Mouse (Mus musculus): Measurements from ENCODE around the gene Ccnk. TPM values are rescaled to one million over a fixed set of nuclear protein-coding genes. Genes with fewer than 3 reads are reported as not detected.
A peak's percentile ranks its signal among the peaks of the same experiment; 100 is the strongest.

Gene Ccnk
- polyA plus RNA-seq, 1 experiment from 2014 or later = 2.4 TPM

DNA sequence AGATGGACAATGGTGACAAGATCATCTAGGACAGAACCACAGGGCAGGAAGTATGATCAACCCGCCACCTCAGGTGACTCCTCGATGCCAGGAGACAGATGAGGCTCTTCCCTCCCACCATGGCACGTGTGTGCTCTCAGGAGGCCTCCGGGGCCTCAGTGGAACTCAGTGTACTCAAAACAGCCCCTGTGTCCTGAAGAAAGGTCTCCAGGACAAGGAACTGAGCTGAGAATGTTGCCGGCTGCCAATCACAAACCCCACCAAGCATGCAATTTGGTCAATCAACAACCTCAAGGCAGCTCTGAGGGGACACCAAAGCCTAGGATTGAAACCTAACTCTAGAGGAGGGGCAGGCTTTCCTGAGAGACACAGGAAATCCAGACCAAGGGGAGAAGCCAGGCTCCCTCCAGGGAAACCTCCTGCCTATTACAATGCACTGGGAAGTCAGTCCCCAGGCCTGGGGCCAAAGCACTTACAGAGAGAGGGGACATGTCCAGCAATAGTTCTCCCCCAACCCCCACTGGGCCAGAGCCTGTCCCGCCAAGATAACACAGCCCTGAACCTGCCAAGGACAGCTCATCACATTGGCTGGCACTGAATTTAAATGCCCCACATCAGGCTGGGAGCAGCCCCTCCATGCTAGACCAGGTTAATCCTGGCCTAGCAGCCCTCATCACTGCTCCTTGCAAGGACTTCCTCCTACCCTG is 58.1 kb downstream of the Ccnk start:
- Histone ChIP-seq H3K9ac (ENCODE audit: low read length) (peak overlapping the region; percentile 4; the same call in 1 of the 2 replicates), H3K27ac (ENCODE audit: low read length) (no peak overlapping the region), H3K9me3 (ENCODE audit: control insufficient read depth, low read length) (no peaks in the 10 kb centered on the region), H3K4me2 (ENCODE audit: low read depth, low read length) (no peak overlapping the region), H3K36me3 (ENCODE audit: control insufficient read depth, insufficient read depth, low read length) (no peaks in the 10 kb centered on the region), H3K4me3 (ENCODE audit: low read length) (no peak overlapping the region), H3K27me3 (ENCODE audit: control insufficient read depth, insufficient read depth, low read depth, low read length) (no peaks in the 10 kb centered on the region), H3K4me1 (replicated peaks; ENCODE audit: control insufficient read depth, insufficient read depth, low read length) (peaks cover 53% of the 10 kb centered on the region)
- WGBS = 71% methylated on average over 6 of the region's 6 CpGs
- ATAC-seq (ENCODE audit: low read depth) = no peak

DNA sequence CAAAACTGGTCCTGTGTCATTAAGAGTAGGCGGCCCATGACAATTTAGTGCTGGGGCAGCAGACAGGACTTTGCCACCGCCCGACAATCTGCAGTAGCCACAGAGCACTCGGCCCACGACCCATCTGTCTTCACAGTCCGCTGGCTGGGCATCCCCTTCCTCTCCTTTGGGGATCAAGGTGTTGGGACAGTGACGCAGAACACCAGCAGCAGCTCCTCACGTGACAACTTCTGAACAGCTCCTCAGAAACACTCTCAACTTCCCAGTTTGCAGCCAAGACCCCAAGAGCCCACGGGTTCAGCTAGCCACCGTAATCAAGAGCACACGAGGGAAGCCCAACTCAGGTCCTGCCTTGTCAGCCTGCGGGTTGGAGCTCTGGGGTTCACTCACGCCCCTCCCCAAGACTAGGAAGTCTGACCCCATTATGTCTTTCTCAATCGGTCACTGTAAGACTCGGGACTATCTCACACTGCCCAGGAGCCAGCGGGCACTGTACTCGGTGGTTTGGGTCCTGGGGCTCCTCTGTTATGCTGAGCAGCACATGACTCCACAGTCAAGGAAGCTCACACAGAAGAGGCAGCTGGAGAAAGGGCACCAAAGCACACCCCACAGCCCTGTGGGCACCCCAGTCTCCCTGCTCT is 59.1 kb downstream of the Ccnk start:
- no peak overlapping the region for H3K9ac ChIP-seq (ENCODE audit: low read length)
- WGBS = 73% methylated on average over 17 of the region's 17 CpGs
- peaks cover 53% of the 10 kb centered on the region for H3K4me1 ChIP-seq (replicated peaks; ENCODE audit: control insufficient read depth, insufficient read depth, low read length)

DNA sequence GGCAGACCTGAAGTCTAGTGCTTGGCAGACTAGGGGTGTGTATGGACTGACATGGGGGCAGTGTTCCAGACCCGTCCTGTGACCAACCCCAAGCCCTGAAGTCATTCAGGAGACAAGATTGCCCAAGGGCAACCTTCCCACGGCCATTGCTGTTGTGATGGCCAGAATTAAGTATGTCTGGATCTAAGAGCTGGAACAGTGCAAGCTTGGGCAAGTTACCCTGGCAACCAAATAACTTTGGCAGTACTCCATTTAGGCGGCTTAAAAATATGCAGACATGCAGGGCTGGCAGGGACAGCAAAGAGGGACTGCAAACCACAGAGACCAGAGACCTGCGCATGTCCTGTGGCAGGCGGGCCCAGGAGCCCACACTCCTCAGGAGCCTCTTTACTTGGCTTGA is 60.1 kb downstream of the Ccnk start:
- ATAC-seq (ENCODE audit: low read depth) = peak; percentile 78
- WGBS = 39% methylated on average over 5 of the region's 5 CpGs
- Histone ChIP-seq H3K27me3 (ENCODE audit: control insufficient read depth, insufficient read depth, low read depth, low read length) (no peaks in the 10 kb centered on the region), H3K4me2 (ENCODE audit: low read depth, low read length) (no peak overlapping the region), H3K36me3 (ENCODE audit: control insufficient read depth, insufficient read depth, low read length) (no peaks in the 10 kb centered on the region), H3K27ac (ENCODE audit: low read length) (peak overlapping the region; percentile 21; the same call in 1 of the 2 replicates), H3K9ac (ENCODE audit: low read length) (peak overlapping the region; percentile 14; the same call in 1 of the 2 replicates), H3K4me1 (replicated peaks; ENCODE audit: control insufficient read depth, insufficient read depth, low read length) (peaks cover 58% of the 10 kb centered on the region), H3K9me3 (ENCODE audit: control insufficient read depth, low read length) (no peaks in the 10 kb centered on the region), H3K4me3 (ENCODE audit: low read length) (no peak overlapping the region)

More for the DNA sequence above, 59.1 kb downstream of the Ccnk start:
- Histone ChIP-seq H3K36me3 (ENCODE audit: control insufficient read depth, insufficient read depth, low read length) (no peaks in the 10 kb centered on the region), H3K9me3 (ENCODE audit: control insufficient read depth, low read length) (no peaks in the 10 kb centered on the region), H3K27ac (ENCODE audit: low read length) (no peak overlapping the region), H3K4me3 (ENCODE audit: low read length) (no peak overlapping the region), H3K4me2 (ENCODE audit: low read depth, low read length) (no peak overlapping the region), H3K27me3 (ENCODE audit: control insufficient read depth, insufficient read depth, low read depth, low read length) (no peaks in the 10 kb centered on the region)
- ATAC-seq (ENCODE audit: low read depth) = no peak

DNA sequence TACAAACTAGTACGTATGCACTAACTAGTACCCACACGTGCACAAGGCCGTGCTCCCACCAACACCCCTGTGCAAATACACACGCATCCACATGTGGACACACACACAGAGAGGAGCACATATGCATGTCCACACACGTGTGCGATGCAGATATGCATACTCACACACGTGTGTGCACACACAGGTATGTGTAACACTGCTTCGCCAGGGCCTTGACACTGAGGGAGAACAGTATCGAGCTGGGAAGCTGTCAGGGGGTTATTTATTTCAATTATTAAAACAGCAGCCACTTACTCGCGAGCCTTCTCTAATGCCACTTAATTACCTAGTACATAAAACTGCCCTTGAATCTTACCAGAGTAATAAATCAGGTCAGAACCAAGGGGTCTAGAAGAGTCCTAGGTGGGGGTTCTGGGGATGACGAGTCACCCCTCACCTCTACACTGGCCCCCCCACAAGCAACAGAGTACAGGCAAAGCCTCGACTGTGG is 61.1 kb downstream of the Ccnk start:
- H3K4me2 ChIP-seq (ENCODE audit: low read depth, low read length) = no peak overlapping the region
- H3K27me3 ChIP-seq (ENCODE audit: control insufficient read depth, insufficient read depth, low read depth, low read length) = no peaks in the 10 kb centered on the region
- H3K4me1 ChIP-seq (replicated peaks; ENCODE audit: control insufficient read depth, insufficient read depth, low read length) = peaks cover 62% of the 10 kb centered on the region
- no peak overlapping the region for H3K9ac ChIP-seq (ENCODE audit: low read length)
- WGBS = 82% methylated on average over 13 of the region's 13 CpGs
- no peak for ATAC-seq (ENCODE audit: low read depth)
- no peaks in the 10 kb centered on the region for H3K9me3 ChIP-seq (ENCODE audit: control insufficient read depth, low read length)
- no peaks in the 10 kb centered on the region for H3K36me3 ChIP-seq (ENCODE audit: control insufficient read depth, insufficient read depth, low read length)
- H3K4me3 ChIP-seq (ENCODE audit: low read length) = no peak overlapping the region
- no peak overlapping the region for H3K27ac ChIP-seq (ENCODE audit: low read length)

DNA sequence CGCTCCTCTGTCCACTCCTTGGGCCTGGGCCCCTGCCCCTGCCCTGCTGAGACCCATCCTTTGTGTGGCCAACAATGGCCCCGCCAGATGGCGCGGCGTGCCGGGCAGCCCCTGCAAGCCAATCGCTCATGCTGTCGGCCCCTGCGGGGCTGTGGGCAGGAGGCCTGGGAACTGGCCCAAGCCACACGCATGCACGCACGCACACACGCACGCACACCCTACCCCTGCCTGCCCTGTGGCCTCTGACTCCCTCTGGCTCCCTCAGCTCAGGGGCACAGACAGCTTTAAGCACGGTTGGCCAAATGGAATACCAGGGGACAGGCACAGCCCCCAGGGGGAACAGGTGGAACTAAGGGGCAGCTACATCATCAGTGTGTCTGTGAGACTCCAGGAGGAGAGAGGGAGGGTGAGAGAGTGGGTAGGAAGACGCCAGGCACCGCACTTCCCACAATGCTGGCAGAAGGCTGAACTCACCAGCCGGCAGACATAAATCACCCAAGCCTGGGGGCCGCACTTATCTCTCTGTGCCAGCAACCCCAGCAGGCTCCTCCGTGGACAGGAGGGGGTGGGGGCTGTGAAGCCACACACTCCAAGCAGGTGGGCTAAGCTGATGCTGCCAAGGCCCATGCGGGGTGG is 61.7 kb downstream of the Ccnk start:
- 49% methylated on average over 21 of the region's 21 CpGs for WGBS
- H3K9me3 ChIP-seq (ENCODE audit: control insufficient read depth, low read length) = no peaks in the 10 kb centered on the region
- H3K4me3 ChIP-seq (ENCODE audit: low read length) = no peak overlapping the region
- H3K27me3 ChIP-seq (ENCODE audit: control insufficient read depth, insufficient read depth, low read depth, low read length) = no peaks in the 10 kb centered on the region
- no peak overlapping the region for H3K9ac ChIP-seq (ENCODE audit: low read length)
- no peak for ATAC-seq (ENCODE audit: low read depth)
- H3K36me3 ChIP-seq (ENCODE audit: control insufficient read depth, insufficient read depth, low read length) = no peaks in the 10 kb centered on the region
- peaks cover 66% of the 10 kb centered on the region for H3K4me1 ChIP-seq (replicated peaks; ENCODE audit: control insufficient read depth, insufficient read depth, low read length)
- no peak overlapping the region for H3K4me2 ChIP-seq (ENCODE audit: low read depth, low read length)
- H3K27ac ChIP-seq (ENCODE audit: low read length) = no peak overlapping the region

DNA sequence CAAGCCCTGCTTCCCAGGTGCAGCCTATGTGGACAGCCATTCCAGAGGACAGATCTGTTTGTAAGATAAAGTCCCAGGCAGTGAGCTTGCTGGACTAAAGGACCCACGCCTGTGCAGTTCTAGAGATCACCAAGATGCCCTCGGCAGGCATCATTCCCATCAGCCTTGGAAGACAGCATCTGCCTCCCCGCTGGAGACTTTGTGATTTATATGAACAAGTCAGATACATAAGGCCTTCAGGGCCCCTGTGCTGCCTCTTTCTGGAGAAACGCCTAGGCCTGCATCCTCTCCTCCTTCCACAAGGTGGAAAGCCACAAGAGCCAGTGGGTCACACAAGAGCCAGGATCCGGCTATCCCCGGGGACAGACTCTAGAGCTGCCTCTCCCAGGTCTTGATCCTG is 62.2 kb downstream of the Ccnk start:
- no peaks in the 10 kb centered on the region for H3K36me3 ChIP-seq (ENCODE audit: control insufficient read depth, insufficient read depth, low read length)
- no peak overlapping the region; the same call in 1 of the 2 replicates for H3K9ac ChIP-seq (ENCODE audit: low read length)
- no peaks in the 10 kb centered on the region for H3K27me3 ChIP-seq (ENCODE audit: control insufficient read depth, insufficient read depth, low read depth, low read length)
- H3K4me1 ChIP-seq (replicated peaks; ENCODE audit: control insufficient read depth, insufficient read depth, low read length) = peaks cover 62% of the 10 kb centered on the region
- WGBS = 50% methylated on average over 6 of the region's 6 CpGs
- H3K4me3 ChIP-seq (ENCODE audit: low read length) = no peak overlapping the region
- no peak overlapping the region for H3K4me2 ChIP-seq (ENCODE audit: low read depth, low read length)
- H3K27ac ChIP-seq (ENCODE audit: low read length) = no peak overlapping the region
- no peaks in the 10 kb centered on the region for H3K9me3 ChIP-seq (ENCODE audit: control insufficient read depth, low read length)
- no peak for ATAC-seq (ENCODE audit: low read depth)

DNA sequence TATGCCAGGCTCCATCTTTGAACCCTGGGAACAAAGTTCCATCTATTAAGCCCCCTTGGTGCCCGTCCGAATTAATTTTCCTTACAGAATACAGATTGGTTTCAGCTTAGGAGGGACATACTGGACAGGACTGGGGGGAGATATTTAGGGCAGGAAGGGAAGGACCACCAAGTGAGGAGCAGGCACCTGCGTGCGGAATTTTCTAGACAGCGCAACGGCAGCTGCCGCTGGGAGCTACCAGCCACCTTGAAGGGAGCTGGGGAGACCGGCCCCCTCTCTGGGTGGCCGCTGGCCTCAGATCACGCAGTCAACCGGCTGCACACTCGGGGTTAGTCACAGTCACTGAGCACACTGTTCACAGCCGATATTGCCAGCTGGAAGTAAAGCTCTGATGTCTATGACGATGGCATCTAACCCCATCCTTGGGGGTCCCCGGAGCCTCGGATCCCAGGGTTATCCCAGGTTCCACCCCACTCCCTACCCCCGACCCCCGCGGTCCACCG is 62.9 kb downstream of the Ccnk start:
- H3K4me1 ChIP-seq (replicated peaks; ENCODE audit: control insufficient read depth, insufficient read depth, low read length) = peaks cover 65% of the 10 kb centered on the region
- no peak for ATAC-seq (ENCODE audit: low read depth)
- H3K36me3 ChIP-seq (ENCODE audit: control insufficient read depth, insufficient read depth, low read length) = no peaks in the 10 kb centered on the region
- H3K27me3 ChIP-seq (ENCODE audit: control insufficient read depth, insufficient read depth, low read depth, low read length) = no peaks in the 10 kb centered on the region
- 89% methylated on average over 20 of the region's 20 CpGs for WGBS
- no peak overlapping the region for H3K9ac ChIP-seq (ENCODE audit: low read length)
- no peaks in the 10 kb centered on the region for H3K9me3 ChIP-seq (ENCODE audit: control insufficient read depth, low read length)
- H3K4me2 ChIP-seq (ENCODE audit: low read depth, low read length) = no peak overlapping the region
- no peak overlapping the region for H3K4me3 ChIP-seq (ENCODE audit: low read length)
- no peak overlapping the region for H3K27ac ChIP-seq (ENCODE audit: low read length)

DNA sequence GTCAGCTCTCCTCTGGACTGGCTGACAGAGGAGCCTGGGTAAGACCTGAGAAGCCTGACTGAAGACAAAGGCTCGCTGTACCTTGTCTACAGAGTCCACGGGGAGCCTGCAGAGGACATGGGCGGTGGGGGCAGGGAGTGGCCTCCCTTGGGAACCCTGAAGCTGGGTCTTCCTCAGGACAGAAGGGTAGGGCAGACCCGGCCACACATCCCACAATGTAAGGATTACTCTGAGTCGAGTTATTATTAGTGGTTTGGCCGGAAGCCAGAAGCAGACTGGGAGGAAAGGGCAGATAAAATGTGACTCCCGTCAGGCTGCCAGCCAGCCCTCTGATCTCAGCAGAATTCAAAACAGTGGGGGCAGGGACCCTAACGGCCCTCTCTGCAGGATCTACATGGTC is 65.4 kb downstream of the Ccnk start:
- Histone ChIP-seq H3K4me2 (ENCODE audit: low read depth, low read length) (peak overlapping the region; percentile 26), H3K9me3 (ENCODE audit: control insufficient read depth, low read length) (no peaks in the 10 kb centered on the region), H3K27ac (ENCODE audit: low read length) (peak overlapping the region; percentile 77), H3K27me3 (ENCODE audit: control insufficient read depth, insufficient read depth, low read depth, low read length) (no peaks in the 10 kb centered on the region), H3K9ac (ENCODE audit: low read length) (peak overlapping the region; percentile 42), H3K4me1 (replicated peaks; ENCODE audit: control insufficient read depth, insufficient read depth, low read length) (peaks cover 61% of the 10 kb centered on the region), H3K4me3 (ENCODE audit: low read length) (no peak overlapping the region), H3K36me3 (ENCODE audit: control insufficient read depth, insufficient read depth, low read length) (no peaks in the 10 kb centered on the region)
- peak; percentile 78 for ATAC-seq (ENCODE audit: low read depth)
- WGBS = 1% methylated on average over 8 of the region's 8 CpGs

DNA sequence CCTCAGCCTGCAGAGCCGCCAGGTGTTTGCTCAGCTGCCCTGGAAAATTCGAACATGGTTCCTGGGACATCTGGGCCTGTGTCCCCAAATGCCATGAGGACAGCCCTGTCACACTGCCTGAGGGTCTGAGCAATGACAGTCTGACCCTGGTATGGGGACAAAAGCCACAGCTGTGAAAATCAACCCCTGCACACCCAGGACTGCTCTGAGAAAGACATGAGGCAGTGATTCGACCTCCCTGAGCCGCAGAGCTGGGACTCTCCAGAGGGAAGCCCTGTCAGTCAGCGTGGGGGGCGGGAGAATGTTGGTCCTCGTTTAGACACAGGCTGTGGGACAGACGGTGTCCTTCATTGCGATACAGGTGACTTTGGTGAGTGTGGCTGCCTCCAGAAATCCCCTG is 66.2 kb downstream of the Ccnk start:
- H3K9ac ChIP-seq (ENCODE audit: low read length) = no peak overlapping the region
- no peaks in the 10 kb centered on the region for H3K27me3 ChIP-seq (ENCODE audit: control insufficient read depth, insufficient read depth, low read depth, low read length)
- H3K9me3 ChIP-seq (ENCODE audit: control insufficient read depth, low read length) = no peaks in the 10 kb centered on the region
- H3K4me1 ChIP-seq (replicated peaks; ENCODE audit: control insufficient read depth, insufficient read depth, low read length) = peaks cover 61% of the 10 kb centered on the region
- H3K4me3 ChIP-seq (ENCODE audit: low read length) = no peak overlapping the region
- no peak overlapping the region for H3K27ac ChIP-seq (ENCODE audit: low read length)
- no peaks in the 10 kb centered on the region for H3K36me3 ChIP-seq (ENCODE audit: control insufficient read depth, insufficient read depth, low read length)
- 57% methylated on average over 9 of the region's 9 CpGs for WGBS
- no peak for ATAC-seq (ENCODE audit: low read depth)
- H3K4me2 ChIP-seq (ENCODE audit: low read depth, low read length) = no peak overlapping the region
